Mouse (Mus musculus) CD4-positive, CD25-positive, alpha-beta regulatory T cell, adult 2 months (primary cell): Measurements from ENCODE around the gene Ankrd50.

Experiments
- DNase-seq: peaks from one replicate; pipeline ENCODE4 v3.0.0-alpha.2; 2012; ENCODE audit warnings: low read depth, low spot score

Gene Ankrd50

DNA sequence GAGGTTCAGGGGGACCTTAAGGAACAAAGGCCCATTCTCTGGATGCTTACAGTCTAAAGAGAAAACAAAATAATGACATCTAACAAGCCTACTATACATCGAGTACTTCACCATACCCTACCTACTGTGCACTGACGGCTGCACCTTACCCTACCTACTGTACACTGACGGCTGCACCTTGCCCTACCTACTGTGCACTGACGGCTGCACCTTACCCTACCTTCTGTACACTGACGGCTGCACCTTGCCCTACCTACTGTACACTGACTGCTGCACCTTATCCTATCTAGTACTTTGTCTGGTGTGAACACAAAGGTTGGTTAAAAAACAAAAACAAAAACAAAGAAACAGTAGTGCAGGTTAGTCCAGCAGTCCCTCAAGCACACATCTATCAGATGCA is 18.5 kb downstream of the Ankrd50 start:
- no peak for DNase-seq

DNA sequence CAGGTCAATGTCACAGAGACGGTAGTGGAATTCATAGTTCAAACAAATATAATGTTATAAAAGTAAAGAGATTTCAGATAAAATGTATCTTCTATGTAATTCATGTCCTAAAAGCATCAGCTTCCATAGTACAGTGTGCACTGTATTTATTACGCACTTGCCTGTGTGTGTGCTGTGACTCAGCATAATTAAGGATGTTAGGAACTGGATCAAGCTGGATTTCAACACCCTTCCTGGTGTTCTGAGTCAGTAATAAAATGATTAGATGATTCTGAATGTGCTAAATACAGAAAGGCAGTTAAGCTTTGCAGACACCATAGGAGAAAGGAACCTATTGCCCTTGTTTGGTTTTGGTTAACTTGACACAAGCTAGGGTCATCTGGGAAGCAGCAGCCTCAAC is 21.5 kb downstream of the Ankrd50 start:
- DNase-seq = no peak

DNA sequence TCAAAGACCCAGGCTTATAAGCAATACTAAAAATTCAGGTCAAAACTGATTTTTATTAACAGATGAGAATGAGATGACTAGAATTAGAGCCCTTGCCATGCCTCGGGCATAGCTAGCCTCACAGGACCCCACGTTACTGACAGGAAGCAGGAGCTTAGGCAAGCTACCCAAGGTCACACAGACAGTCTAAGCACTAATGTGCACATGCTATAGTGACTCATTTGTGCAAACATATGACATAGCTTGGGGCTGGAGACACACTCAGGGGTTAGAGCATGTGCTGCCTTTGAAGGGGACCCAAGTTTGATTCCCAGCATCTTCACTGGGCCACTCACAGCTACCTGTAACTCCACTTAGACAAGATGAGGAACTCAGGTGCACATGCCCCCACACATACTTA is 22.9 kb downstream of the Ankrd50 start:
- DNase-seq = no peak

DNA sequence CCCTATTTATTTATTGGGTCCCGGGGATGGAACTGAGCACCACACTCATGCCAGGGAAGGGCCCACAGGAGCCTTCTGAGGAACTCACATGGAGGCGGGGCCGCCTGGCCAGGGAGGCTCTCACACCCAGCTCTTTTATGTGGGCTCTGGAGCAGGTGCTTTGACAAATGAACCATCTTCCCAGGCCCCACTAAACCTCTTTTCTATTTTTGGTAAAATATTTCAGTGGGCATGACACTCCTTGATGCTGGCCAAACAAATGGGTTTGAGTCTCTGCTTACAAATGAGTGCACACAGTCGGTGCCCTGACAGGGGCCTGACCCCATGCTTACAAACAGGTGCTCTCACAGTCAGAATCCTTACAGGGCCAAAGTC is 24.4 kb downstream of the Ankrd50 start:
- DNase-seq = no peak

DNA sequence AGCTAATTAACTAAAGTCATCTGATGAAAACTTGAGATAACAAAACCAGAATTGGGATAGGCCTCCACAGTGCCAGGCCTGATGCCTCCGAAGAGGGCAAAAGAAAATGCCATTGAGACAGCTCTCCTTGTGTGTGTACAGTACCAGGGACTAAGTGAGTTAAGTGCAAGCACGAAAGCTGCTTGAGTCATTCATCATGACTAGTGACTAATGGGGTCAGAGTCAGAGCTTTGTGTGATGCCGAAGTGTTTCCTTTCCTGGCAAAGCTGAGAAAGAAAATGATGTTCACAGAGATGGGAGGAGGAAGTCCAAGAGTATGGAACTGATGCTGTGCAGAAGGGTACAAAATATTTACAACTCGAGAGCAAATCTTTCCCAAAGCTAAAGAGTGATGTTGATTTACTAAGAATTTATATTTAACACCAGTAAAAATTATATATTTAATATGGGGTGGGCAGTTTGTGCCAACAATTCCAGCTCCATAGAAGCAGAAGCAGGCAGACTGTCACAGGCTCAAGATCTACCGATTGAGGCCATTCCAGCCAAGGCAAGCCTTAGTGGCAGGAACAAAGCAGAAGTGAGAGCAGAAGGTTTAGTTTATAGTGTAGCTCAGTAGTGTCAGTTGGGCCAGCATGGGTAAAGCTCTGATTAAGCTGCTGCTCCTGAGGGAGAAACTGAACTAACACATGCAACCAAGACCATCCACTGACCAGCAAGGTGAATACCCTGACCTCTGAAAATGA is 25.0 kb downstream of the Ankrd50 start:
- DNase-seq = no peak

DNA sequence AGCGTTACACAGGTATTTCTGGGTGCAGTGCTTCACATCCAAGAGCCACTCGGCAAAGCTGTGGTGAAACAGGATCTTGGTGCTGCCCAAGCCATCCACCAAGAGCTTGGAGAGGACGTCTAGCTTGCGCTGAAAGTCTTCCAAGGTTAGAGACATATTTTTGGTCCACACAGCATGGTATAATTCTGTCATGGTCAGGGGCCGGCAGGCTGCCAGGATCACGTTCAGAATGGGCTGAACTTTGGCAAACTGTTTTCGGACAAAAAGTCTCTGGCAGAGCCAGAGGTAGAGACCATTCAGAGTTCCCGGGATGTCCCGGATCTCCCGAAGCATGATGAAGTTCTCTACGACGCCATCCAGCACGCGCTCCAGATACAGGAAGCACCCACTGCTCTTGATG is 27.6 kb downstream of the Ankrd50 start:
- DNase-seq = no peak

DNA sequence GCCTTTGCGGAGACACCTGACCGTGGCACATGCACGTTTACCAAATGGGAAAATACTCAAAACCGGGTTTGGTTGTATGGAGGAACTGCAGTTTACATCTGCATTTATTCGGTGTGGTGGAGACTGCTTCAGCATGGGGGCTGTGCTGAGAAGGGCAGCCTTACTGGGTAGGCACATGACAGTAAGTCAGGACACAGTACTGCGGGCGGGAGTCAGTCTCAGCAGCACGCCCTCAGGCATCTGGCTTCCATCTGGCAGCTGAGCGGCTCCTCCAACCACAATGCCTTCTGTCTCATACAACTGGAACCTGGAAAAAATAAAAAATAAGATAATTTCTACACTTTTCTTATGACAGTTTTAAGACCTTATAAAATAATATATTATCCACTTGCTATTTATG is 32.4 kb downstream of the Ankrd50 start:
- DNase-seq = no peak

DNA sequence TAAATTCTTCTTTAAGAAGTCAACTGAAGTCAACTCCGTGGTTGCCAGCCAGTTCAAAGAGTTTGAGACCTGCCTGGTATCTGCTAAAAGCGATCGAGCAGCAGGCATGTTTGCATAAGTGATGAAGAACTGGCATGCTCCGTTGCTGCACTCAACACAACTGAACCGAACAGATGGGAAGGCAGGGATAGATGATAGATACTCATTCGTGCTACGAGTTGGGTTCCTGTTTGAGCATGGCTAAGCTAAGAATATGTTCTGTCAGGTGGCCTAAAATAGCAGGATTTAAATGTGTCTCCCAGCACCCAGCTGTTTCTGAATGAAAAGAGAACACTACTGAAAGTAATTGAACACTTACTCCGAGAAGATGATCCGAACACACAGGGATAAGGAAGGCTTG is 38.1 kb downstream of the Ankrd50 start:
- no peak for DNase-seq

DNA sequence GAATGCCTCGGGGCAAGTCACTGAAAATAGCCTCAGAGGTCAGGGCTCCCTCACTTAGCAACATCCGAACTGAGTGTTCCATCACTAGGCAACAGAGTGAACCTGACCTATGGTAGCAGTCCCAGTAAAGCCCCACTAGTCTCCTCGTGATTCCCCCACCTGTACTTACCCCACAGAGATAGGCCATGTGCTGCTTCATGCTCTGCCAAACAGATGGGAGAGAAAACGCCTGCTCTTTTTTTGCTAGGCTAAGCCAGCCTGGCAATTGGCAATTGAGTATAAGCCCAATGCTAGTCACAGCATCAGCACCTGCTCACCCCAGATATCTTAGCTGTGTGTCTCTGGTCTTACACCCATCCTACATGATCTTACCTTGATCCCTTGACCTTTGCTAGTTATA is 40.8 kb downstream of the Ankrd50 start:
- DNase-seq = no peak

DNA sequence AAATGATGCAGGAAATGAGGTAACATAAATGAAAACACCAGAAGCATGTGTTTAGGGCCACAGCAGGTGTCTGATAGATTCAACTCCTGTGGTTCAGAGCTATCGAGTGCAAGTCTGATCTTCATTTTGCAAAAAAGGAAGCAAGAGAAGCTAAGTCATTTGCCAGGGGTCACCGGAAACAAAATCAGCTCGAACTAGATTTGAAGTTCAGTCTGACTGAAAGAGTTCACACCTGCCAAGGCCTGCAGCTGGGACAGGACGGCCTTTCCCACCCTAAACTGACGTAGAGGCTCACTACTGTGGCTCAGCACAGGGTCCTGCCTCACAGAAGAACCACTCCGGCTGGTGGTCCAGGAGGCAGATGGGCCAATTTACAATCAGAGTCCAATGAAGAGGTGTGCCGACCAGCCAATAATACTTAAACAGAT is 44.1 kb downstream of the Ankrd50 start:
- DNase-seq = peak; percentile 43

DNA sequence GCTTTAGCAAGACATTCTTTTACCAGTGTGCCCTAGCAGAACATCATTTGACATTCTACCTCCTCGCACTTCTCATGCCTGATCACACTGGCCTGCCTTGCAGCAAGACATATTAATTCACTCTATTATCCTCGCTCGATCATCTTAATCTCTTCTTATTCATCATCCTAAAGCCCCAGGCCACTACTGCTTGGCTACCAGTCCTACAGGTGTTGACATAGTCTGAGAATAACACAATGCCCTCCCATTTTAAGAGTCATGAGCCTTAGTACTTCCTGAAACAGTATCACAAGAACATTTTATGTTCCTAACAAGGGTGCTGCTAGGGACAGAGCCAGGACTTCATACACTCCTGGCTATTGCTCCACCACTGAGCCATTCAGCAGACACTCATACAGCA is 48.0 kb downstream of the Ankrd50 start:
- no peak for DNase-seq

DNA sequence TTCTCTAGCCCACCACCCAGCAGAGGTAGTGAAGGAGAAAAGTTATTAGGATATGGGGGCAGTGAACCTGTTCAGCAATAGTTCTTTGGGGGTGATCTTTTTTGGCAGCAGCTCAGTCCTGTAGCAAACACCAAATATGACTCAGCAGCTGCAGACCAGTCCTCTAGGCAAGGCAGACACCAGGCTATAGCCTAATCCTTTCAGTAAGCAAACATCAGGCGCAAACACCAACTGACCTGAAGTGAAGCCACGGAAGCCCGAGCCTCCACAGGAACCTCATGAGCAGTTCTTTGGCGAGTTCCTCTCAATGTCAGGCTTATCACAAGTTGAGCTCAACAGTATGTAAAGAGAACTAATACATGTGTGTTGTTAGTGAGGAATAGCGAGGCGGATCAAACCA is 48.8 kb downstream of the Ankrd50 start:
- no peak for DNase-seq

DNA sequence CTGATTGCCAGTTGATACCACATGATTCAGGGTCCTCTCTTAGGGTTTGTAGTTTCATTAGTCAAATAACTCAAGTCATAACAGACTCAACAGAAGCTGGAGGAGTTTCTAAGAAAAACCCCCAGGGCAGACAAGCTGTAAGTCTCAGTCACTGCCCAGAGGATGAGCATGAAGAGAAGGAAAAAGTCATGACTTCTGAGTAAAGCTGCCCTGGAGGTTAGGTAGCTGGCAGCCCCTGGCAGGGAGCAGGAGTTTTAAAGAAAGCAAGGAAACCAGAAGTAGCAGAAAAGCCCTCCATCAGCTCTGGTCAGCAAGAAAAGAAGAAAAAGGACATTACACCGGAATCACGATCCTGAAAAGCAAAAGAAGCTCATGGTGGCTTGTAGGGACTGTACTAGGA is 50.2 kb downstream of the Ankrd50 start:
- no peak for DNase-seq

DNA sequence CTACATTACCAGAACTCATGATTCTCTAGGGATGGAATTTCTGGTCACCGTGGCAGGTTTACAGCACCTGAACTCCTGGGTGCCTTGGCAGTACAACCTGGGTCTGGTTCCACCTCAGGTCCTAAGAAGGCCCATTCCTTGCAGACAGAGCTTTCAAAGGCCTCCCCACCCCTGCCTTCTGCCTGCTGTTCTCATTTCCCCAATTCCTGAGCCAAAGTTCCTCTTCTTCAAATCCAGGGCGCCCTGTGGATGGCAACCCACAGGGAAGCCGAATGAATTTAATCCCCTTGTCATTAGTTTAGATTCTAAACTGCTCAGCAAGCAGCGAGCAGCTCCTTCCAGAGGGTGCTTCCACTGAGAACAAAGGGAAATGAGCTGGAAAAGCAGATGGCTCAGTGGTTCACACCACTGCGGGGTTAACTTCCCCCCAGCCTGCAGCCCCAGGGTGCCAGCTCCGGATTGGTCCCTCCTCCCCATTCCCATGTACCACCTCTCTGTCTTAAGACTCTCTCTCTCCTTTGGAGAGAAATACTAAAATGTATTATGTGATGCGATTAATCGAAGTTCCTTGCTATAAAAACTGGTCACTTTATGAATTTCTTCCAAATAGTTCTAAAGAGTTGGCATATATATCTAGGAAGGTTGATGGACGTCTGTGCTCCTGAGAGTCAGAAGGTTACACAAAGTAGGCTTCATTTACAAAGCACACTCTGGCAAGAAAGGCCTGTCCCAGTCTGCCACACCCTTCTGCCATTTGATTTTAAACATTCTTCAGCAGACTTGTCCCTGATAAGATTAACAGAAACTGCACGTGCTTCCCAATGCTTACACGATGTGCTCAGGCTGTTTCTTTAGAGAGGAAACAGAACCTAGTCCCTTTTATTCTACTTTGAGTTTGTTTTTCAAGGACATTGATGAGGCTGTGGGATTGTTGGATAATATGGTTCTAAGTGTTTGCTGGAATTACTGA is 50.9 kb downstream of the Ankrd50 start:
- DNase-seq = no peak

DNA sequence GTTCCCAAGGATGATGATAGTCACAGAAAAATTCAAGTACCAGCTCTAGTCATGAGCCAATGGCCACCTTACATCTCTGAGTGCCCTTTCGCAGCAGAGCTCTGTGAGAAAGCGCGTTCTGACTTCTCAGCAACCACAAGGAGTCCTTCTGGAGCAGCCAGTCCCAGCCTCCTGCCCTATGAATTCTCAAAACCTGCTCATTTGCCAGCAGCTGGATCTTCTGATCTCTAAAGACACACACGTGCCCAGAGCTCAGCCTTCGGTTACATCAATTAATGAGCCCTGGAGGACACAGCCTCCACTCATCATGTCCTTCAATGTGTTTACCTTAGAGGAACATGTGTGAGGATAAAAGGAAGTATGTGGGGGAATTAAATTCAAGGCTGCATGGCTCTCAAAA is 53.2 kb downstream of the Ankrd50 start:
- no peak for DNase-seq

DNA sequence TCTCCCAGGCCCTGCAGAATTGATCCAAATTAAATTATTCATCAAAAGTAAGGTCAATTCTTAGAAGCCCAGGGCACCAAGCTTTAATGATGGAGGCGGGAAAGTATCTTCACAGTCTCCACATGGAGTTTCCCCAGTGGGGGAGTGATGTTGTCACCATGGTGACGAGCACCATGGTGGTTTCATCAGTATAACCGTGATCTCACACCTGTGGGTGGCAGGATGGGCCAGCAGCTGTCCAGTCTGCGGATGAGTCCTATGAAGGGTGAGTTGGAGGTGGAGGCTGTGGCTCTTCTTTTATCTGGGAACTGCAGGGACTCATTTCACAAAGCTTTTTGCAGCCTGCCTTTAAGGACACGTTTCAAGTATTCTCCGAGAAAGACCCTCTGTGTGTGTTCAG is 53.6 kb downstream of the Ankrd50 start:
- peak; percentile 50 for DNase-seq

DNA sequence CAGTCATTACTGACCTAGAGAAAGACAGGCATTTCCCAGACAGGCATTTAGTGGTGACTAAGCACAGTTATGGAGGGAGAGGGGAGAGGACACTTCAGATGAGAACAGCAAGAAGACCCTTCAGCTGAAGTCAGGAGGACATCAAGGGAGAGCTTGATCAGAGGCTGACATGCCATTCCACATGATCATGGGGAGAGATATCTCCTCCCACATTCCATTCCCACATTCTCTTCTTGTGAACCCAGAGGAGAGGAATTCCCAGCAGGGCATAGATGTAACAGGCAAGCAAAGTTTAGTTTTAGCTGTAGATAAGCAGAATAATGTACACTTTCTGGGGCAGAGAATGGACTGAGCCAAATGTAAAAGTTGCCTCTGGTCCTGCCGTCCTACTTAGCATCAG is 57.4 kb downstream of the Ankrd50 start:
- no peak for DNase-seq

DNA sequence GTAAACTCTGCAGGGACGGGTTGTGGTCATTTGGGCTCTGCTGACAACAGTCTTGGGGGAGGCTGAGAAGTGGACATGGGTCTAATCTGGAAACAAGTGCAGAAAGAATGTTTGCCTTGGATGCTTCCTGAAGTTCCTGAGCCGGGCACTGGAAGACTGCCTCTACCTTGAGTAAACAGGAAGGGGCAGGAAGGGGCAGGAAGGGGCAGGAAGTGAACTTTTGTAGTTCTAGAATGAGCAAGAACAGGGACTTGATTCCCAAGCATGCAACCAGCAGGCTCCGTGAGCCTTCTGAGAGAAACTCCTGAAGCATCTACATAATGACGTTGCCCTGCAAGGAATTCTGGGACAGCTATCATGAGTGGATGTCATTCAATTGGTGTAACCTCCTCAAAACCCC is 60.7 kb downstream of the Ankrd50 start:
- no peak for DNase-seq

DNA sequence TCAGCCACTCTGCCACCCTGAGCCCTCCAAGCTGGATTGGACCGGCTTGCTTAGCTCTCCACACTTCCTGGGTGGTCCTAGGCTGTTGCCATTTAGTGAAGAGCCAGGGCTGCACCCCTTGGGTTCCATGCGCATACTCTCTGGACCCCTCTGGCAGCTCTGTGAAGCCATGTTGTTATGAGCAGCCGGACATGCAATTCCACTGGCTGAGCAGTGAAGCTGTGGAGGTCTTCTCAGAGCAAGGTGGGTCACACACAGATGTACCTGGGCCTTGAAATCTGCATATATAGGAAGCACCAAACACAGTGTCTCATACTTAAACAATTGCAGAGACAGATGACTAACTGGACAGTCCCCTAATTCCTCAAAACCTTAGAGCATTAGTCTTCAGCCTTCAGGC is 64.7 kb downstream of the Ankrd50 start:
- DNase-seq = no peak

DNA sequence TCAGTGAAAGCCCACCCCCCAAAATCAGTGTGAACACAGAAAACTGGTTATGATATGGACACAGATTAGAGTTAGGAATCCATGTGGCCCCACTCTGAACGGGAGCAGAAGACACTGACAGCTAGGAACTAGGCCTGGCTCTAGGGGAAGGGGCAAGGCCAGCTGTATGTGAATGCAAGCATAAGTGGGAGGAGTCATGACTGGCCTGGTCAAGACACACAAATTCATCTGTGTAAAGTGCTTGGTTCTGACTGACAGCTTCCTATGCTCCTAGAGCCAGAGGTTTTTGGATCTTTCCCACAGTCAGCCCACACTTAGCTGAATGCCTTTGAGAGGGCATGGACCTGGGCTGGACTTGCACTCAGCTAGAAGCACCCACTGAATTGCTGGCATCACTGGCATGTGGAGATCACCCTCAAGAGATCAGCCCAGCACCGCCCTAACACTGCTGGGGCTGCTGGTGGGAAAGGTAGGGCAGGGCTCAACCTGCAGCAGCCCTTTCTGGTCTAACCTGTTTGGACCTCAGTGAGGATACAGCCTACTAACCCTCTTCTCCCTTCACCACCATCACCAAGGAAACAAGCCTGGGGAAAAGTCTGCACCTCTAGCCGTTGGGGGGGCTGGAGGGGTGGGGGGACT is 69.2 kb downstream of the Ankrd50 start:
- no peak for DNase-seq
